Mouse (Mus musculus) lung, adult 2 months (tissue): Measurements from ENCODE around the gene Rrp7a.

Source experiments
- CTCF ChIP-seq: fragments of 200-500 bp; IDR thresholded peaks from 2 replicates; pipeline ENCODE4 v1.5.1; 2011; ENCODE audit warnings: mild to moderate bottlenecking, low read length, control low read depth; ENCODE audit not compliant: insufficient read depth
- POLR2A ChIP-seq: fragments of 200-500 bp; IDR thresholded peaks from 2 replicates; pipeline ENCODE4 v1.6.1; 2011; ENCODE audit warnings: low read depth, mild to moderate bottlenecking, control low read depth, low read length, borderline replicate concordance; ENCODE audit errors: extremely low read depth

- no peak for TF ChIP-seq POLR2A
- no peak for TF ChIP-seq CTCF
Measured at GRCm38 (mm10) chr15:83083530-83083929, 39.1 kb downstream of the Rrp7a start.
